Mouse (Mus musculus) gastrocnemius, postnatal 4 days (tissue): ENCODE results near the gene Calcb. TPM values are rescaled to one million over a fixed set of nuclear protein-coding genes. Genes with fewer than 3 reads are reported as not detected.
"Not testable (repeated sequence)": the region's sequence is repeated elsewhere in the genome, so short reads cannot be mapped to it uniquely, and the experiment has no call there.

Experiments used
- DNase-seq, 2 experiments: peaks; one replicate each; pipeline ENCODE4 v3.0.0; 2021 to 2022; ENCODE audit warnings: low spot score in 2 of 2, mixed read lengths in 2 of 2
- long read RNA-seq, 2 experiments: library from polyadenylated mRNA; stranded (forward); transcript quantifications; one replicate each; pipeline ENCODE4 v2.0.0; 2021
- total RNA-seq, 2 experiments: library from RNA; stranded (reverse); gene quantifications; 2 replicates each; pipeline ENCODE4 v1.2.3; 2021

Calcb gene
- not detected for total RNA-seq
- long read RNA-seq, experiment 1 = 0 reads
- long read RNA-seq, experiment 2 = 0 reads

- no peak for DNase-seq
Measured at GRCm38 (mm10) chr7:114718300-114718699, at the start of gene Calcb. Gene Calcb (plus strand): TSS chr7:114718643.

DNA sequence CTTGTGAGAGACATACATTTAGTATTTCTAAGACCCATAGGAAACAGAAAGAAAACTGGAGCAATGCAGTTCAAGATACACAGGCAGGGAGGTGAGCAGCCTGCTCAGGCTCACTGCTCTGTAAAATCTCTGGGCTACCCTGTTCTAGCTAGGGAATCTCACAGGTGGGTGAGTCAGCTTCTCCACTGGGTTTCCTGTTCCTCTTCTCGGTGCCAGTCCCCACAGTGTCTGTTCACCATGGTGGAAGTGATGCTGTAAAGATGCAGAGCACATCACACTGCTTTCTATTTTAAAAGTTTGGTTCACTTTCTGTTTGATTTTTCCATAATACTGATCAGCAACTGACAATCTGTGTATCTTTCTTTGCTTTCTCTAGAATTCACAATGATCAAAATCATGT is 47.0 kb upstream of the Calcb start:
- no peak for DNase-seq

DNA sequence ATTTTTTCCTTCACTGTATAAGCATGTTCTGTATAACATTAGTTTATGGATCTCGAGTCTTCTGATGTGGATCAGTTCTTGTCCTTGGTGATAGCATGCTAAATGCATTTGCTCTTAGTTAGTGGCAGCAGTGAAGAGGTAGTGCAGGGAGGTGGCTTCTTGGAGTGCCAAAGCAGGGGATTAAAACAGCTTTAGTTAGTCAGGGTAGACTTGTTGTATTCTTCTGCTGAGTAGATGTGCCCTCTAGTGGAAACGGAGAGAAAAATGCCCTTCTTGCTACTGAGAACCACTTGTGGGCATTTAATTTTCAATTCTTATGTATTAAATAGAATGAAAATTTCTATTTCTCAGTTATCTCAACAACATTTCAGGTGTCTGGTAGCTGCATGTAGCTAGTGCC is 45.7 kb upstream of the Calcb start:
- DNase-seq = no peak

DNA sequence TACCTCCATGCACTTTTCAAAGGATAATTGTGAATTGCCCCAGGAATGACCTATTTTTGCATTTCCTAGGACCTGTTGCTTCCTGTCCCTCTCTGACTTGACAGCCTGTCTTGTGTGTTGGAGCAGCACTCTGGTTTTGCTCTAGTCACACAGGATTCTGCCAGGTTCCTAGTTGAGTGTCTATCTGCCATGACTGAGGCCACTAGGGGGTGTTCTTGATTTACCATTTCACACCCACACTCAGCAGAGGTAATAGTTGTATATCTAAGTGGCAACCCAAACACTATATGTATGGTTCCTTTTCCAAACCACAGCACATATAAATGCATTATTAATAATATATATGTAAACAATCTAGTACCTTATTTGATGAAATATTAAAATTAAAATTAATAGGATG is 26.1 kb upstream of the Calcb start:
- DNase-seq = no peak

GRCm38 (mm10) chr7:114700871-114701270 is 17.6 kb upstream of the Calcb start:
- DNase-seq = no peak

- no peak for DNase-seq
Measured at GRCm38 (mm10) chr7:114706716-114707115, 11.7 kb upstream of the Calcb start.

- no peak for DNase-seq
Measured at GRCm38 (mm10) chr7:114707398-114707797, 11.0 kb upstream of the Calcb start.

- DNase-seq = no peak
Measured at GRCm38 (mm10) chr7:114710419-114710818, 8.0 kb upstream of the Calcb start.

GRCm38 (mm10) chr7:114712523-114712922 is 5.9 kb upstream of the Calcb start:
- no peak for DNase-seq

- no peak for DNase-seq
Measured at GRCm38 (mm10) chr7:114719381-114720131, 1.1 kb downstream of the Calcb start.

- DNase-seq = not testable (repeated sequence)
Measured at GRCm38 (mm10) chr7:114729696-114730095, 11.3 kb downstream of the Calcb start.

- no peak for DNase-seq
Measured at GRCm38 (mm10) chr7:114731175-114731574, 12.7 kb downstream of the Calcb start.

GRCm38 (mm10) chr7:114731700-114732099 is 13.3 kb downstream of the Calcb start:
- DNase-seq = not testable (repeated sequence)

GRCm38 (mm10) chr7:114736256-114736655 is 17.8 kb downstream of the Calcb start:
- DNase-seq = no peak

DNA sequence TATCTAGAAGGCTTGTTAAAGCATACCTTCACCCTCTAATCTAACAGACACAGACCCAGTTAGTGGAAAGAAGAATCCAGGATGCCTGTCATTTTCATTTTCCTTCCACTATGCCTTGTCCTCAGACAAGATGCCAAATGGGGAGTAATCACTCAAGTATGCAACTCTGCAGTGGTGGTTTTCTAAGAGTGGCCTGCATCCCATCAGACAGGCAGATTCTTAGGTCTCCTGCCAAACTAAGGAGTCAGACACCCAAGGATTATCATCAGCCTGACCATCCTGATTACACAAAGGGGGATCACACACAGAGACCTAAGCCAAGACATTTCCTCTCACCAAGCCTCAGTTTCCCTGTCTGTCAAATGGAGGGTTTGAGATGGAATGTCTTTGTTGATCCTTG is 19.7 kb downstream of the Calcb start:
- no peak for DNase-seq

GRCm38 (mm10) chr7:114740360-114741165 is 22.1 kb downstream of the Calcb start:
- no peak for DNase-seq

DNA sequence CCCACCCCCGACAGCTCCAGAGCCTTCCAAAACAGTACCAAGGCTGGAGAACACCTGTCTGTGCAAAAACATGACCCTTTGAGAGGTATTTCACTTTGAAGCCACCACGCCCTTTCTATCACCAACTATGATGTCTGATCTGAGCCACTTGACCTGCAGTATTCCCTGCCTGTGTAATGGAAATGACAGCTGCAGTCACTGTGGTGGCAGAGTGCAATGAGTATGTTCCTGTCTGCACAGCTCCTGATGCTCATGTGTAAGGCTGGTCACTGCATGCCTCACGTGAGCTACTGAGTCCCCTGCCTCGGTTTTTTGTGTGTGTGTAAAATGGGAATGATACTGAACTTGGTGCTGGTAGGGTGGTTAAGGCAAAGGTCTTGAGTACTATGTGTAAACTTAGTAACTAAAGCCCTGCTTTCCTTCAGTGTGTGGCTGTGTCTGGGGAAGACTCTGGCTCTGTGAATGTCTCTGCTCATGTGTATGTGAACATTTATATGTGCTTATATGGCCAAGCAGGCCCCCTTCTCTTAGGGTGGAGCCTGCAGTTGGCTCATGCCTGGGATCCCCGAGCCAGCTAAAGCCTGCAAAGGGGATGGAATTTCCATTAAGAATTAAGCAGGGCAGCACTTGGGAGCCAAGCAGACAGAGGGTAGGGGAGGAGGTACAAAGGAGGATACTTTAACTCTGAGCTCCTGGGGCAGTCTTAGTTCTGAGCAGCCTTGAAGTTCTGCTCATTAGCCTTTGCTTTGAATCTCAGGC is 24.8 kb downstream of the Calcb start, which contains the start of gene Insc:
Insc (plus strand) TSS at position 673 of the 759 bp plus-strand sequence.
- no peak for DNase-seq

DNA sequence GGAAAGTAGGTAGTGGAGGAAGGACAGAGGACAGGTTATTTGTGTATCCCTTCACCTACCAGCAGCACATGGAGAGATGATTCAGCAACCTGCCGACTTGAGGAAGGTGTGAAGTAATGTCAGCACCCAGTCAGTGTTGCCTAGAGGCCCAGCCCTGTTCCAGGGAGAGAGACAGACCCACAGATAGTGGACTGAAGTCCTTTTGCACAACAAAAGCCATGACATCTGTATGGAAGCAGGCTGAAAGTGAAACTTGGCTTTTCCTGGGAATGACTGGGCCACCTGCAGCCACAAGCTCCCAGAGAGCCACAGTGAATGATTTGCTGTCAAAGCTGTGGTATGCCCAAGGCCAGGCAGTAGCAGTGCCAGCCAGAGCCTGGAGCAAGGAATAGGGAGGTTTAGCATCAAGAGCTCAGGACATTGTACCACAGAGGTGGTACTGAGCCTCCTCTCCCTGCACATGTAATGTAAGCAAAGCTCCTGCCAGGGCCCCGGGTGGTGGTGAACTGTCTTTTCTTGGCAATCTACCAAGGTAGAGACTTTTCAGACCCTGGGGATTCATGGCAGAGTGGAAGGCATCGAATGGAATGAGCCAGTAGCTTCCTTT is 26.3 kb downstream of the Calcb start:
- no peak for DNase-seq

- peak in 1 of 2 experiments; percentile 33 for DNase-seq
Measured at GRCm38 (mm10) chr7:114745481-114746271, 27.2 kb downstream of the Calcb start.

DNA sequence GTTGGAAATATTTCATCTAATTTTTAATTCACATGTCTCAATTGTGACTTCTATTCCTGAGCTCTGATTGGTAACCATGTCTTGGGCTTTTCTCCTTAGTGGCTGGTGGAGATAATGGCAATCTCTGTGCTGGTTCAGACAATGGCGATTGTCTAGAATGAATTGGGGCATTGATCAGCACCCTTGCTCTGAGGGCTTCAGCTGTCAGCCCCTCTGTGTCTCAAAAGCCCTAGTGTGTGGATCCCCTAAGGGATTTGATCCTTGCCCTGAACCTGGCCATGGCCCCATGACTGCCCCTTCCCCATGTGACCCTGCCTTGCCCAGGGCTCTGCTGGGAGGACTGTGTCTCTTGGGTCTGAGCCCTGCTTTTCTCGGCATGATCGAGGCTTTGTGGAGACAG is 29.2 kb downstream of the Calcb start:
- DNase-seq = no peak
